In genomic region chr15:101236878-101237277, GRCm38 (mm10) we compare ENCODE assay signal across 8 mouse cellular contexts. TPM values are rescaled to one million over a fixed set of nuclear protein-coding genes. Genes with fewer than 3 reads are reported as not detected.
DNase-seq lines count a peak whose midpoint lies in the region; ATAC-seq lines count a peak whose summit lies in the region.

No protein-coding gene starts in this region.

- H3K36me3 ChIP-seq in forebrain, embryonic 10.5 days (replicated peaks), result peaks cover 7% of the 10 kb centered on the region
- no peaks in the 10 kb centered on the region for H3K36me3 ChIP-seq in forebrain, embryonic 13.5 days (ENCODE audit: poor library complexity, severe bottlenecking)

- no peak overlapping the region for H3K27ac ChIP-seq in forebrain, embryonic 10.5 days
- H3K27ac ChIP-seq in forebrain, embryonic 13.5 days, result no peak overlapping the region

- H3K9ac ChIP-seq in forebrain, embryonic 13.5 days, result no peak overlapping the region

- H3K9me3 ChIP-seq in forebrain, embryonic 10.5 days, result no peaks in the 10 kb centered on the region
- no peaks in the 10 kb centered on the region for H3K9me3 ChIP-seq in forebrain, embryonic 13.5 days (replicated peaks)

- no peak overlapping the region for H3K4me3 ChIP-seq in forebrain, embryonic 10.5 days
- no peak overlapping the region for H3K4me3 ChIP-seq in forebrain, embryonic 13.5 days

- WGBS in forebrain, embryonic 10.5 days, result 6% methylated on average over 3 of the region's 3 CpGs
- WGBS in forebrain, embryonic 13.5 days, result 10% methylated on average over 3 of the region's 3 CpGs

- peaks cover 51% of the 10 kb centered on the region for H3K27me3 ChIP-seq in forebrain, embryonic 10.5 days (ENCODE audit: poor library complexity, severe bottlenecking)
- peaks cover 7% of the 10 kb centered on the region; the same call in 1 of the 2 replicates for H3K27me3 ChIP-seq in forebrain, embryonic 13.5 days

- peaks cover 62% of the 10 kb centered on the region for H3K4me1 ChIP-seq in forebrain, embryonic 10.5 days
- H3K4me1 ChIP-seq in forebrain, embryonic 13.5 days, result peaks cover 30% of the 10 kb centered on the region

- H3K4me2 ChIP-seq in forebrain, embryonic 13.5 days, result no peak overlapping the region

- ATAC-seq in forebrain, embryonic 13.5 days, result no peak
- ATAC-seq in hematopoietic stem cell, adult 5-6 weeks (replicated peaks in 1 of 2; ENCODE audit: insufficient read depth in 1 of 2, low FRiP score in 2 of 2, low TSS enrichment in 1 of 2, low read depth in 1 of 2, poor library complexity in 2 of 2, severe bottlenecking in 2 of 2), result peak; percentile 51 to 57; a peak in 3 of 4 replicates
- ATAC-seq in megakaryocyte, adult 5-6 weeks (ENCODE audit: poor library complexity, severe bottlenecking), result peak; percentile 74

- peak; percentile 65 for DNase-seq in forebrain, embryonic 10.5 days (ENCODE audit: extremely low spot score, low spot score)
- peak; percentile 67 for DNase-seq in right cerebral cortex, postnatal 14 days
- no peak for DNase-seq in right cerebral cortex, adult 18-20 months
- peak; percentile 68 to 81 for DNase-seq in cerebellum, postnatal 25 days
- peak; percentile 51 to 68 for DNase-seq in urinary bladder, postnatal 36 days (ENCODE audit: low spot score in 2 of 2)

RNA-seq across cellular contexts. Expression of gene Grasp, which starts 12.9 kb away (rescaled TPM):
- 2.6 and 4.1 TPM in 2 replicates for polyA plus RNA-seq in forebrain, embryonic 10.5 days (2016; fragmentation: Nextera tagmentation; extraction: Ambion mirVana)
- 1.3 and 1.5 TPM in 2 replicates for polyA plus RNA-seq in forebrain, embryonic 13.5 days (2015; fragmentation: Nextera tagmentation; extraction: Ambion mirVana)
- total RNA-seq in hematopoietic stem cell, adult 5-6 weeks (2017), result 6.6 and 7.8 TPM in 2 replicates
- total RNA-seq in megakaryocyte, adult 5-6 weeks (2015), result 0.16 and 0.30 TPM in 2 replicates
- total RNA-seq in megakaryocyte, adult 5-6 weeks (2017), result 0.29 and 0.85 TPM in 2 replicates

RNA-seq across cellular contexts. Expression of gene Nr4a1, which starts 17.2 kb away (rescaled TPM):
- polyA plus RNA-seq in forebrain, embryonic 10.5 days (2016; fragmentation: Nextera tagmentation; extraction: Ambion mirVana), result 3.7 and 5.2 TPM in 2 replicates
- polyA plus RNA-seq in forebrain, embryonic 13.5 days (2015; fragmentation: Nextera tagmentation; extraction: Ambion mirVana), result 2.4 and 2.9 TPM in 2 replicates
- total RNA-seq in hematopoietic stem cell, adult 5-6 weeks (2017), result 246 and 344 TPM in 2 replicates
- 42.1 and 45.0 TPM in 2 replicates for total RNA-seq in megakaryocyte, adult 5-6 weeks (2015)
- total RNA-seq in megakaryocyte, adult 5-6 weeks (2017), result 37.0 TPM in 2 replicates

RNA-seq across cellular contexts. Expression of gene Atg101, which starts 47.2 kb away (rescaled TPM):
- polyA plus RNA-seq in forebrain, embryonic 10.5 days (2016; fragmentation: Nextera tagmentation; extraction: Ambion mirVana), result 77.2 and 77.8 TPM in 2 replicates
- 81.6 and 85.1 TPM in 2 replicates for polyA plus RNA-seq in forebrain, embryonic 13.5 days (2015; fragmentation: Nextera tagmentation; extraction: Ambion mirVana)
- total RNA-seq in hematopoietic stem cell, adult 5-6 weeks (2017), result 31.9 and 59.4 TPM in 2 replicates
- 8.2 and 12.1 TPM in 2 replicates for total RNA-seq in megakaryocyte, adult 5-6 weeks (2015)
- 53.3 and 58.0 TPM in 2 replicates for total RNA-seq in megakaryocyte, adult 5-6 weeks (2017)

RNA-seq across cellular contexts. Expression of gene 6030408B16Rik, which starts 56.1 kb away (rescaled TPM):
- 0.07 and 0.27 TPM in 2 replicates for polyA plus RNA-seq in forebrain, embryonic 10.5 days (2016; fragmentation: Nextera tagmentation; extraction: Ambion mirVana)
- 0.23 and 0.25 TPM in 2 replicates for polyA plus RNA-seq in forebrain, embryonic 13.5 days (2015; fragmentation: Nextera tagmentation; extraction: Ambion mirVana)
- total RNA-seq in hematopoietic stem cell, adult 5-6 weeks (2017), result 0.63 TPM in 1 of 2 replicates, not detected in the other
- total RNA-seq in megakaryocyte, adult 5-6 weeks (2015), result not detected in 2 replicates
- total RNA-seq in megakaryocyte, adult 5-6 weeks (2017), result not detected in 2 replicates
